Mouse (Mus musculus) MEL (cell line): ENCODE data around the gene Ttll8. TPM values are rescaled to one million over a fixed set of nuclear protein-coding genes. Genes with fewer than 3 reads are reported as not detected.

ENCODE experiments used
- DNase-seq: peaks from one replicate; pipeline ENCODE4 v3.0.0; 2011; ENCODE audit warnings: low read depth, low spot score
- H3K27ac ChIP-seq: 2 replicates; pipeline ENCODE4 v1.5.1; 2012; ENCODE audit warnings: low read depth, mild to moderate bottlenecking, control low read depth, low read length, moderate library complexity; ENCODE audit not compliant: control insufficient read depth
- H3K27me3 ChIP-seq, 2 experiments: fragments of 150-350 bp in 1 of 2; sonication (generic) in 1 of 2; 2 replicates each; pipeline ENCODE4 v1.6.1; 2012; ENCODE audit warnings: low read length in 2 of 2, mild to moderate bottlenecking in 2 of 2, improper control_type of control experiment in 1 of 2, moderate library complexity in 1 of 2; ENCODE audit not compliant: insufficient read depth in 2 of 2, control insufficient read depth in 1 of 2
- H3K36me3 ChIP-seq, 2 experiments: 2 replicates each; pipeline ENCODE4 v1.6.1; 2012 to 2014; ENCODE audit warnings: low read length in 2 of 2, improper control_type of control experiment in 1 of 2, inconsistent platforms in 1 of 2, mild to moderate bottlenecking in 1 of 2; ENCODE audit not compliant: insufficient read depth in 2 of 2, control insufficient read depth in 1 of 2
- H3K4me1 ChIP-seq, 2 experiments: fragments of 150-350 bp in 1 of 2; sonication (generic) in 1 of 2; 2 replicates each; pipeline ENCODE4 v1.6.1; 2012; ENCODE audit warnings: low read length in 2 of 2, improper control_type of control experiment in 1 of 2, mild to moderate bottlenecking in 1 of 2; ENCODE audit not compliant: insufficient read depth in 2 of 2, control insufficient read depth in 1 of 2
- H3K4me3 ChIP-seq, 2 experiments: fragments of 150-350 bp in 1 of 2; sonication (generic) in 1 of 2; 2 replicates each; pipeline ENCODE4 v1.5.1; 2012; ENCODE audit warnings: low read depth in 2 of 2, low read length in 2 of 2, mild to moderate bottlenecking in 2 of 2, moderate library complexity in 2 of 2, control low read depth in 1 of 2, improper control_type of control experiment in 1 of 2; ENCODE audit not compliant: control insufficient read depth in 1 of 2, insufficient read depth in 1 of 2
- H3K79me2 ChIP-seq: 2 replicates; pipeline ENCODE4 v1.6.1; 2012; ENCODE audit warnings: mild to moderate bottlenecking, low read length, moderate library complexity; ENCODE audit not compliant: control insufficient read depth, poor library complexity, insufficient read depth
- H3K9ac ChIP-seq: 2 replicates; pipeline ENCODE4 v1.6.1; 2012; ENCODE audit warnings: low read depth, mild to moderate bottlenecking, control low read depth, low read length, moderate library complexity; ENCODE audit not compliant: control insufficient read depth, poor library complexity, severe bottlenecking
- H3K9me3 ChIP-seq: fragments of 150-350 bp; sonication (generic); replicated peaks from 2 replicates; pipeline ENCODE4 v1.6.1; 2012; ENCODE audit warnings: mild to moderate bottlenecking, low read length, improper control_type of control experiment, moderate library complexity; ENCODE audit not compliant: insufficient read depth
- BHLHE40 ChIP-seq: IDR thresholded peaks from 2 replicates; pipeline ENCODE4 v1.6.1; 2012; ENCODE audit warnings: low read depth, mild to moderate bottlenecking, inconsistent platforms, low read length, improper control_type of control experiment, borderline replicate concordance
- CHD1 ChIP-seq: IDR thresholded peaks from 2 replicates; pipeline ENCODE4 v1.6.1; 2012; ENCODE audit warnings: low read depth, mild to moderate bottlenecking, inconsistent platforms, low read length, improper control_type of control experiment
- E2F4 ChIP-seq: IDR thresholded peaks from 2 replicates; pipeline ENCODE4 v1.6.1; 2011; ENCODE audit warnings: low read depth, low read length, improper control_type of control experiment, borderline replicate concordance
- ELF1 ChIP-seq: IDR thresholded peaks from 2 replicates; pipeline ENCODE4 v1.6.1; 2014; ENCODE audit warnings: low read depth, mild to moderate bottlenecking, inconsistent platforms, low read length, improper control_type of control experiment, moderate library complexity
- EP300 ChIP-seq, 2 experiments: IDR thresholded peaks; 2 replicates each; pipeline ENCODE4 v1.6.1; 2011; ENCODE audit warnings: improper control_type of control experiment in 2 of 2, low read length in 2 of 2, low read depth in 1 of 2, mild to moderate bottlenecking in 1 of 2
- MAFK ChIP-seq: IDR thresholded peaks from 2 replicates; pipeline ENCODE4 v1.6.1; 2011; ENCODE audit warnings: low read depth, mild to moderate bottlenecking, low read length, improper control_type of control experiment, borderline replicate concordance
- MAX ChIP-seq: IDR thresholded peaks from 2 replicates; pipeline ENCODE4 v1.6.1; 2011; ENCODE audit warnings: low read length, improper control_type of control experiment
- MAZ ChIP-seq: IDR thresholded peaks from 2 replicates; pipeline ENCODE4 v1.6.1; 2012; ENCODE audit warnings: low read depth, mild to moderate bottlenecking, inconsistent platforms, low read length, improper control_type of control experiment
- MXI1 ChIP-seq: IDR thresholded peaks from 2 replicates; pipeline ENCODE4 v1.6.1; 2011; ENCODE audit warnings: mild to moderate bottlenecking, low read depth, low read length, improper control_type of control experiment
- NELFE ChIP-seq: IDR thresholded peaks from 2 replicates; pipeline ENCODE4 v1.6.1; 2011; ENCODE audit warnings: low read depth, low read length, improper control_type of control experiment
- NRF1 ChIP-seq: IDR thresholded peaks from 2 replicates; pipeline ENCODE4 v1.6.1; 2014; ENCODE audit warnings: low read depth, mild to moderate bottlenecking, inconsistent platforms, low read length, improper control_type of control experiment, moderate library complexity; ENCODE audit not compliant: poor library complexity, insufficient read depth, severe bottlenecking
- POLR2A ChIP-seq, 2 experiments: IDR thresholded peaks; 2 replicates each; pipeline ENCODE4 v1.6.1; 2011 to 2012; ENCODE audit warnings: low read length in 2 of 2, mild to moderate bottlenecking in 2 of 2, control low read depth in 1 of 2, improper control_type of control experiment in 1 of 2, low read depth in 1 of 2, moderate library complexity in 1 of 2; ENCODE audit not compliant: control insufficient read depth in 1 of 2, insufficient read depth in 1 of 2, poor library complexity in 1 of 2
- POLR2AphosphoS2 ChIP-seq: IDR thresholded peaks from 2 replicates; pipeline ENCODE4 v1.6.1; 2011; ENCODE audit warnings: low read length, improper control_type of control experiment
- POLR2AphosphoS5 ChIP-seq: IDR thresholded peaks from 2 replicates; pipeline ENCODE4 v1.6.1; 2012; ENCODE audit warnings: low read depth, borderline replicate concordance, mild to moderate bottlenecking, inconsistent platforms, low read length, moderate library complexity, mixed read lengths
- RAD21 ChIP-seq: IDR thresholded peaks from 2 replicates; pipeline ENCODE4 v1.6.1; 2011; ENCODE audit warnings: mild to moderate bottlenecking, low read depth, low read length, improper control_type of control experiment
- RCOR1 ChIP-seq: IDR thresholded peaks from 2 replicates; pipeline ENCODE4 v1.6.1; 2012; ENCODE audit warnings: low read depth, mild to moderate bottlenecking, inconsistent platforms, low read length, improper control_type of control experiment
- TCF12 ChIP-seq: IDR thresholded peaks from 2 replicates; pipeline ENCODE4 v1.6.1; 2014; ENCODE audit warnings: low read depth, mild to moderate bottlenecking, inconsistent platforms, low read length, improper control_type of control experiment, moderate library complexity
- UBTF ChIP-seq: IDR thresholded peaks from 2 replicates; pipeline ENCODE4 v1.6.1; 2012; ENCODE audit warnings: low read depth, mild to moderate bottlenecking, inconsistent platforms, low read length, improper control_type of control experiment, moderate library complexity, borderline replicate concordance; ENCODE audit not compliant: insufficient read depth
- USF1 ChIP-seq: IDR thresholded peaks from 2 replicates; pipeline ENCODE4 v1.6.1; 2014; ENCODE audit warnings: low read depth, mild to moderate bottlenecking, inconsistent platforms, low read length, improper control_type of control experiment, moderate library complexity
- ZC3H11A ChIP-seq: IDR thresholded peaks from 2 replicates; pipeline ENCODE4 v1.6.1; 2012; ENCODE audit warnings: low read depth, mild to moderate bottlenecking, inconsistent platforms, low read length, improper control_type of control experiment
- ZKSCAN1 ChIP-seq: IDR thresholded peaks from 2 replicates; pipeline ENCODE4 v1.6.1; 2012; ENCODE audit warnings: low read depth, mild to moderate bottlenecking, inconsistent platforms, low read length, improper control_type of control experiment, moderate library complexity
- ZMIZ1 ChIP-seq: IDR thresholded peaks from 2 replicates; pipeline ENCODE4 v1.6.1; 2012; ENCODE audit warnings: low read depth, mild to moderate bottlenecking, inconsistent platforms, low read length, improper control_type of control experiment, moderate library complexity
- polyA plus RNA-seq, 2 experiments: library from polyadenylated mRNA; stranded (reverse) in 1 of 2; unstranded in 1 of 2; fragments of >175 nt in 1 of 2; fragments of >200 nt in 1 of 2; gene quantifications; 2 replicates each; pipeline versions ENCODE4 v1.2.1 to v1.2.4; 2012; ENCODE audit warnings: low replicate concordance in 2 of 2, low read depth in 1 of 2; ENCODE audit not compliant: insufficient read length in 2 of 2, insufficient read depth in 1 of 2, missing spikeins in 1 of 2
- total RNA-seq: library from RNA; depleted of rRNA; stranded (reverse); fragments of 300-350 nt; gene quantifications from 2 replicates; pipeline ENCODE4 v1.2.3, GENCODE M21; 2012

The Ttll8 gene
- total and polyA plus RNA-seq, 3 experiments = not detected

- TF ChIP-seq ZKSCAN1 = peak; percentile 41; the same call in 1 of the 2 replicates
- peak; percentile 66; the same call in 1 of the 2 replicates for TF ChIP-seq POLR2AphosphoS2
- TF ChIP-seq ZMIZ1 = peak; percentile 93
- no peak for TF ChIP-seq EP300 (IDR thresholded peaks at IDR 0.05; ENCODE audit: low read depth in 1 of 2, low read length in 2 of 2)
- peak; percentile 77 to 82 for TF ChIP-seq POLR2A (IDR thresholded peaks at IDR 0.05; ENCODE audit: control insufficient read depth in 1 of 2, insufficient read depth in 1 of 2, low read depth in 1 of 2, low read length in 2 of 2, poor library complexity in 1 of 2)
- TF ChIP-seq MAX = peak; percentile 99
- 0 out of 2 replicates have a peak, but pooled peaks have one; percentile 12 for TF ChIP-seq RCOR1
- peak; percentile 93 for TF ChIP-seq NRF1
- no peak for TF ChIP-seq RAD21
- TF ChIP-seq POLR2AphosphoS5 = no peak
- TF ChIP-seq UBTF = no peak
- peak; percentile 62 for TF ChIP-seq USF1
- peak; percentile 63 for TF ChIP-seq ELF1
- peak; percentile 96 for TF ChIP-seq MXI1
- peak; percentile 69; the same call in 1 of the 2 replicates for TF ChIP-seq E2F4
- TF ChIP-seq CHD1 = no peak
- TF ChIP-seq ZC3H11A = no peak
- peak; percentile 92 for TF ChIP-seq MAZ
- peak; percentile 54; the same call in 1 of the 2 replicates for TF ChIP-seq BHLHE40
- TF ChIP-seq MAFK = no peak
- TF ChIP-seq NELFE = peak; percentile 73
- TF ChIP-seq TCF12 = peak; percentile 66
Observed at GRCm38 (mm10) chr15:88861772-88862622, 92.2 kb downstream of the Ttll8 start, which contains the start of gene Pim3 (continued).

- TF ChIP-seq MAZ (no peak), EP300 (IDR thresholded peaks at IDR 0.05; ENCODE audit: low read depth in 1 of 2, low read length in 2 of 2) (no peak), UBTF (no peak), POLR2AphosphoS5 (no peak), ELF1 (no peak), RCOR1 (no peak)
- no peaks in the 10 kb centered on the region for H3K9me3 ChIP-seq
- DNase-seq = no peak
- no peak overlapping the region for H3K4me3 ChIP-seq
- H3K4me1 ChIP-seq = peaks cover 0 to 11% of the 10 kb centered on the region in 2 experiments; a peak in 2 of 4 replicates
- no peaks in the 10 kb centered on the region for H3K27me3 ChIP-seq
- H3K27ac ChIP-seq = no peak overlapping the region
- H3K79me2 ChIP-seq = peaks cover 23% of the 10 kb centered on the region
- peaks cover 2 to 8% of the 10 kb centered on the region in 2 experiments; a peak in 2 of 4 replicates for H3K36me3 ChIP-seq
- H3K9ac ChIP-seq = no peak overlapping the region
Observed at GRCm38 (mm10) chr15:88860781-88861180, 93.4 kb downstream of the Ttll8 start.
